Mouse (Mus musculus): ENCODE results near the gene Pagr1a.

DNA sequence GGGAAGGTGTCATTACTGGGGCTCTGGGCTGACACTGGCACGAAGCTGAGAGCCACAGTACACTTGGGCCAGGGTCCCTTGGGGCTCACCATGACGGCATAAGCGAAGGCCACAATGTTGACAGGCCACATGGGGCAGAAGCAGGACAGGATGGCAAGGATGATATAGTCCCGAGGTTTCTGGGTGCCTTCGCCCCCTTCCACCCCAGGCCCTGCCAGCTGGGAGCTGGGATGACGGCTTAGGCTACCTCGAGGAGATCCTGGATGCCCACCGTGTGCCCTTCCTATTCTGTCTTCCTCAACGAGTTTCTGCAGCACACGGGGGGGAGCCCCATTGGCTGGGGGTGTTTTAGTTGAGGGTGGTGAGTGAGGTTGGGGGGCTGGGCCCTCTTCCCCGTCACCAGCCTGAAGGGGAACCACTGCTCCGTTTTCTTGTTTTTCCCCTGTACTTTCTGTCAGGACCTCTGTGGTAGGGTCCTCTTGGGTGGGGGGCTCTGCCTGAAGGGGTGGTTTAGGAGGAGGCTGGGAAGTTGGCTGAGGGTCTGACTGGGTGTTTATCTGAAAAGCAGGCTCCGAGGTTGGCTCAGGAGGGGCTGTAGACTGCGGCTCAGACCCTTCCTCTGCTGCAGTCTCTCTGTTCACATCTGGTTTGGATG is 2.3 kb upstream of the Pagr1a start:
- TF ChIP-seq GATA1 (IDR thresholded peaks at IDR 0.05; ENCODE audit: borderline replicate concordance, low read length) = no peak
- no peak for TF ChIP-seq FLI1 (IDR thresholded peaks at IDR 0.05; ENCODE audit: low read length)
